Mouse (Mus musculus) thymus, postnatal 0 days (tissue): ENCODE results near the gene Abcb9. TPM values are rescaled to one million over a fixed set of nuclear protein-coding genes. Genes with fewer than 3 reads are reported as not detected.

ENCODE experiments used
- DNase-seq: peaks from one replicate; pipeline ENCODE4 v3.0.0-alpha.2; 2015; ENCODE audit warnings: low spot score
- polyA plus RNA-seq: library from polyadenylated mRNA; unstranded; fragments of >200 nt; fragmentation: Nextera tagmentation; extraction: Ambion mirVana; gene quantifications from 2 replicates; pipeline ENCODE4 v1.2.1, GENCODE M21; 2015

The Abcb9 gene
- polyA plus RNA-seq, 1 experiment from 2014 or later = 38.3 TPM

GRCm38 (mm10) chr5:124093852-124094604 lies 1.6 kb downstream of the Abcb9 start:
- no peak for DNase-seq

DNA sequence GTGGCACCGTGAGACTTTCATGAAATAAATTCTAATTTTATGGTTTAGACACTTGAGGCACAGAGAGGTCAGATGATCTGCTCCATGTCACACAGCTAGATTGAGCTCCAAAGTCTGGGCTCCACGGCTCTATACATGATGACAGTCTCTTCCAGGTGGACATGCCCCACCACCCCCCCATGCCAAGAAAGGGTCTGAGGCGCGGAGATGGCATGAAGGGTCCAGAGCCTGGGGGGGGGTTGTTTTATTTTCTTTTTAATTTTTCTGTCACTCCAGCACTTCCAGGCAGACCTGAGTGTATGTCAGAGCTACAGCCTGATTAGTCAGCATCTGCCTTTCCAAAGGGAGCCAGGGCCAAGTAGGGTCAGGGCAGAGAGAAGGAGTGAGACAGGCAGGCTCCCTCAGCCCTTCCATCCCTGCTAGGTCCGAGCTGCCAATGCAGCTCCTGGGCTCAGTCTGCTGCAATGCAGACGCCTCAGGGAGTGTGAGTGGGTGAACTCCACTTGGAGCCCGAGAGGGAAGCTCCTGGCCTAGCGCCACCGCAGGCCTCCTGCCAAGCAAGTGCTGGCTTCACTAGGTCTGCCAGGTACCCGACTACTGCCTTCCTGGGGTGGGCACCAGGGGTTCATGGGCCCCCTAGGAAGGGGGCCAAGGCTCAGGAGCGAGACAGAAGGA lies 2.3 kb downstream of the Abcb9 start:
- no peak for DNase-seq

GRCm38 (mm10) chr5:124091951-124092406 lies 3.6 kb downstream of the Abcb9 start:
- DNase-seq = no peak

DNA sequence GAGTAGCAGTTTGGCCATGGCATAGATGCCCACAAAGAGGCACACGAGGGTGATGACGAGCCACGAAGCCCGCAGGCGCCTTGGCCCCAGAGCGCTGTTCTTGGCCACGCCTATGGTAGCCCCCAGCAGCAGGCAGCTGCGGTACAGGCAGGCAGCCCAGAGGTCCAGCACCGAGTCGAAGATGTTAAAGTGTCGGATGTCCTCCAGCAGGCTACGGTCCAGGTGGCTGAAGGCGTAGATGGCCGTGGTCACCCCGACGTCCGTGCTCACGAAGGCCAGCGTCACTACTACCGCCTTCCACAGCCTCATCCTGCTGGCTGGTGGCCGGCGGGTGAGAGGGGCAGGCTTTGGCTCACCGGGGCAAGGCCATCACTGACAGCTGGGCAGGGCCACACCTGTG lies 5.7 kb downstream of the Abcb9 start:
- DNase-seq = no peak

DNA sequence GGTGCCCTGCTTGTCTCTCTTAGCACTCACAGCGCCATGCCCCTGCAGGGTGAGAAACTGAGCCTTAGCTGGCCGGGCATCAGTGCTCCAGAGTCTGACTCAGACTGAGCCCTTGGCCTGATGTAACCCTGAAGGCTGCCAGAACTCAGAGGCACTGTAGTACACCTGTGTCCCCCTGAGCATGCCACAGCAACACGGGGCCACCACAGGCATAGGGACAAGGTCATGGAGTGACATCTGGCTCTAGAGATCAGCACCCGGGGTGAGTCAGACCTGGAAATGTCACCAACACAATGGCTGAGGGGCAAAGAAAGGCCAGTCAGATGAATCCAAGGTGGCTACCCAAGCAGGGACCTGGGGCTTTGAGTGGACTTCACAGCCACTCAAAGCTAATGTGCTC lies 8.7 kb downstream of the Abcb9 start:
- DNase-seq = no peak

GRCm38 (mm10) chr5:124085513-124085912 lies 10.1 kb downstream of the Abcb9 start:
- DNase-seq = no peak

- DNase-seq = peak; percentile 87
Observed at GRCm38 (mm10) chr5:124084588-124085173, 10.9 kb downstream of the Abcb9 start.

GRCm38 (mm10) chr5:124083850-124084587 lies 11.6 kb downstream of the Abcb9 start:
- DNase-seq = peak; percentile 53

DNA sequence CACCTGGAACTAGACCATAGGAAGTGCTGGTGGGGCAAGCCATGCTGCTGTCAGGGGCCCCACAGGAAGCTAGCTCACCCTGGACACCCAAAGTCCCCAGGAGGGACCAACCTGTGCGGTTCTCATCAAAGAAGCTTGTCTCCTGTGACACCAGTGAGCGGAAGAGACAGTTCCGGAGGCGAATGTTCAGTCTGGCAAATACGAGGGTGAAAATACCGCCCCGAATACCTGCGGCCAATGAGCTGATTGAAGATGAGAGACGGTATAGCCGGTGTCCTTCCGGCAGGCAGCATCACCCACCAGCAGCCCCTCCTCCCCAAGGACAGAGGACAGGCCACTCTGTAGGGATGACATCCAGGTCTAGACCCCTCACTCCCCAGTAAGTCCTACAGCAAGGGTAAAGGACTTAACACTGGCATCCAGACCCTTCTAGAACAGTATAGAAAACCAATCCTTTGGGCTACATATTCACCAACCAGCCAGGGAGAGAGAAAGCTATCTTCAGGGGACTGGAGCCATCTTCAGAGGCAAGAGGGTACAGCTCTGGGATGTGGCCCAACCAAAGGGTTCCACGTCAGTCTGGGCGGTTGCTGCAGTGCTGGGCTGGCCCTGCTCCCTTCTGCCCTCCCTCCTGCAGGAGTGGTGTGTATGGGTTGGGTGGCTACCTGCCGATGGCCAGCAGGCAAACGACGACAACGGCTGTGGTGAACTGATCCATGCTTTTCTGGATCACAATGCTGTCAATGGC lies 12.5 kb downstream of the Abcb9 start:
- DNase-seq = peak; percentile 28

DNA sequence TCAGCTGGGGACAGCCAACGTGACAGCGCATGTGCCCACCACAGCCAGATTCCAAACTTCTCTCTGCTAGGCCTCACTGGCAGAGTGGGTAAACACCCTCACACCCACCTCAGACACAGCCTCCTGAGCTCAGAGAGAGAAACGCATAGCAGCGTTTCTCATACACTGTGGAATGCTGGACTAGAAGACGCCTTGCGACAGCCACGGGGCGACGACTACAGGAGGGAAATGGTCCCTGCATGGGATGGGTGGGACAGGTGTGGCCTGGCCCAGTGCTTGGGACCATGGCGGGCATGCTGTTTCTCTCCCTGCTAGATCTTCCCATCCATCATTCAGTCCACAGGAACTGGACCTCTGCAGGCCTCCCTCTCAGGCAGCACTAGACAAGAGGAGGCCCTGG lies 13.2 kb downstream of the Abcb9 start:
- DNase-seq = no peak

DNA sequence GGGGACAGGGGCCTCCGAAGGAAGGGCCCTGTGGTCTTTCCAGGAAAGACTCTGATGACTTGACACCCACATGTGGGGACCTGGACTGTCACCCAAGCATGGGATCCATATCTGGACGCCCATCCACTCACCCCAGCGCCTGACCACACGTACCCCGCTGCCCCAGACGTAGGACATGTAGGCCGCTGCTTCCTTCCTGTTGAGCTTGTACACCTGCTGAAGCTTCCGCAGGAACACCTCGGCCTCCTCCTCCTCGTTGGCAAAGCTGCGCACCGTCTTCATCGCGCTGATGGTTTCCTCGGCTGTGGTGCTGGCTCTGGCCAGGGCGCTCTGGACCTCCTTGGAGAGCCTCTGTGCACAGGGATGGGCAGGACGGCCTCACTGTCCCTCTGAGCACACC lies 15.7 kb downstream of the Abcb9 start:
- DNase-seq = peak; percentile 71

DNA sequence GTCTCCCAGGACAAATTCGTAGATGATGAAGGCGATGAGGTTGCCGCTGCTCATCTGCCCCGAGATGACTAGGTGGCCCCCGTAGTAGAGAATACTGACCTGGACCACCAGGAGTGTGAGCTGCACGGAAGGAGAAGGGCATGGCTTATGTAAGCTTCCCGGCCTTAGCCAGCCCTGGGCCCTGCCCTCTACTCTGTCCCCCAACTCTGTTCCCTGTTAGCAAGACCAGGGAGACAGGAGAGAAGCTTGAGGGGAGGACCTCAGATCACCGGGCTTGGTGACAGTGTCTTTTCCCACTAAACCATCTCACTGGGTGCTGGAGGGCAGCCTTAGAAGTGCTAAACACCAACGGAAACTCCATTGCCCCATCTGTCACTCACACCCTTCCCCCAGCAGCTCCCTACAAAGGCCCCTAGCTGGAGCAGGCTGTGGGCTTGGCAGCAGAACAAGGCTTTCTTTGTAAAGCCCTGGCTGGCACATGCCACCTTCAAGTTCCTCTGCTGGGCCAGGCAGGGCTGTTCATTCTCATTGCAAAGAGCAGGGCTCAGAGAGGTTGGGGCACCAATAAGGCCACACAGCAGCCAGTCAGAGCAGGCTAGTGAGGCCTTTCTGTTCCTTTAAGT lies 16.7 kb downstream of the Abcb9 start:
- DNase-seq = peak; percentile 80

- peak; percentile 48 for DNase-seq
Observed at GRCm38 (mm10) chr5:124077856-124078460, 17.6 kb downstream of the Abcb9 start.

GRCm38 (mm10) chr5:124077241-124077640 lies 18.4 kb downstream of the Abcb9 start:
- peak; percentile 29 for DNase-seq

DNA sequence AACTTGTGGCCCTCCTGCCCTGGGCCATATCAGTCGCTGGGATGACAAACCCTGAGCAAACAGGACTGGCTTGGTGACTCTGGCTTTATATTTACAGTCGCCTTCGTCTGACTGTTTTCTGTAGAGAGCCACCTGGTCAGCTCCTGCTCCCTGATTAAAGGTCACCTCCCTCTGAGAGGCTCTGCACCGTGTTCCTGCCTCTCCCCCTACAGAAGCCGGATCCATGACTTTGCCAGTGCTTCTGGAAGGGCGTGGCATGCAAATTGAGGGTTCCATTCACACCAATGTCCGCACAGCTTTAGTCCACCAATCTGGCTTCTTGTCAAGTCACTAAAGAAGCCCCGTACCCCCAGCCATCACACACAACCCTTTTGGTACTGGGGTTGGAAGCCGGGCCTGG lies 19.0 kb downstream of the Abcb9 start:
- peak; percentile 20 for DNase-seq

GRCm38 (mm10) chr5:124075716-124076115 lies 19.9 kb downstream of the Abcb9 start:
- peak; percentile 53 for DNase-seq

DNA sequence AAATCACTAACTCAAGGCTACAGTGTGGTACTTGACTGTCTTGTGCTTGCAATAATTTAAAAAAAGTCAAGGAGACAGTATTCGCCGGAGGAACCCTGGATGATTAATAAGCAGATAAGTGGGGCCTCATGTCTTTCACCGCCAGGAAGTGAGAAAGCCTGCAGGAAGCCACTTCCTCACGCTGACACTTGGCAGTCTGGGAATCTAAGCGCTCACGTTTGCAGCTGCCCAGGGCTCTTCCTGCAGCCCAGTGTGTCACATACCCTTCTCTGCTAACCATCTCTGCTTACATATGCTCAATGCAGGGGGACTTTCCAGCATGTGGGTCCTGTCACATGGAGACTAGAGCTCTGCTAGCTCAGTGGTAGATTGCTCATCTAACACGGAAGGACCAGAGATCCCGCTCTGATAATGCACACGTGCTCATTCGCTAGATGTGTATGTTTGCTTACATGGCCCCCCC lies 20.7 kb downstream of the Abcb9 start:
- peak; percentile 73 for DNase-seq

GRCm38 (mm10) chr5:124073682-124074081 lies 21.9 kb downstream of the Abcb9 start:
- no peak for DNase-seq

DNA sequence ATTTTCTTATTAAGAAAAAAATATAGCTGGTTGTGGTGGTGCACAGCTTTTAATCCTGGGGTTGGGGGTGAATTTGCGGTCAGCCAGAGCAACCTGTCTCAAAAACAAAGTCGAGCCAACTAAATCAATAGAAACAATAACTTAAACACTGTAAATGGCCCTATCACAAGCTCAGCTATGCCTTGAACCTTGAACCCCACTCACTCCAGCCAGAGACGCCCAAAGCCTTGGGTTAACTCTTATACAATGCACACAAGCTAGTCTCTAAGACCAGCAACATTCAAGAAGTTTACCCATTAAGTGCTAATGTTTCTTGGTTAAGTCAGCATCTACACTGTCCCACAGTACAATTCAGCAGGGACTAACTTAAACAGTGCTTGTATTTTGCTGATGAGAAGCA lies 25.9 kb downstream of the Abcb9 start:
- no peak for DNase-seq
